Mouse (Mus musculus): ENCODE measurements around the gene Taz. TPM values are rescaled to one million over a fixed set of nuclear protein-coding genes. Genes with fewer than 3 reads are reported as not detected.
A peak's percentile ranks its signal among the peaks of the same experiment; 100 is the strongest.

Gene Taz
- total RNA-seq (2021) (10 to 100 TPM; 56.6 to 74.2 TPM), polyA plus RNA-seq (2012; rRNA removed) (126 and 136 TPM in 2 replicates)
- long read RNA-seq, transcript Taz-204 (9 exons, 1,742 nt): minor isoform, 14 of 108 reads
- long read RNA-seq, transcript Taz-202 (10 exons, 1,786 nt): minor isoform, 6 of 108 reads
- long read RNA-seq, transcript Taz-201 (10 exons, 1,851 nt): major isoform, 36 of 108 reads
- long read RNA-seq, partial matches to known transcripts: 5 of 108 reads
- long read RNA-seq, other reads (novel, unspliced or antisense): 42 of 108 reads

DNA sequence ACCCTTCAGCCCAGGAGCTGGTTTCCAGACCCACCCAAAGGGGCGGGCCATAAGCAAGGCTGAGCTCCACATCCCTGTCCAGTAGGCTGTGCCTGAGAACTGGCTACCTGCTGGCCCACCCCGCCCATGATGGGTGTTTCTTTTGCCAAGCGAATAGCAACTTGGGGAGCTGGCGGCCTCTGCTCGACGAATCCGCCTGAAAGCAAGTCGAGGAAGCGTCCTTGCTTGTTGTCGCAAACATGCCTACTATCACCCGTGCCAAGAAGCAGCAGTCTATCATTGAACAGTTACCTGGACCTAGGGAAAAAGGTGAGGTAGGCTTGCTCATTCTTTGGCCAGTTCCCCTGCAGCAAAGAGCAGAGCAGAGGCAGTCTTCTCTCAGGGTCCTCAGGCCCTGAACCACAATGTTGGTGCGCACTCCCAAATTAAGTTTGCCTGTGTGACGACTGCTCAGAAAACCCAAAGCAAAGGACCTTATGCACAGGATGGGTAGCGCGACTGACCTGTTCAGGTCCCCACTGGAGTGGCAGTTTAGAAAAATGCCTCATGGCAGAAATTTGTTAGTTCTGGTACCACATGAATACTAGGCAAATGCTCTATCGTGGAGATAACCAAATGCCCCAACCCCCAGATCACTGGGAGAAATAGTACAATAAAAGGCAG is at the start of gene Taz, which contains the start of gene Dnase1l1:
Gene Taz (plus strand): TSS at position 181 of the 663 bp plus-strand sequence.
Gene Dnase1l1 (minus strand): TSS at position 606 of the 663 bp plus-strand sequence.
- peak; percentile 91 for DNase-seq

DNA sequence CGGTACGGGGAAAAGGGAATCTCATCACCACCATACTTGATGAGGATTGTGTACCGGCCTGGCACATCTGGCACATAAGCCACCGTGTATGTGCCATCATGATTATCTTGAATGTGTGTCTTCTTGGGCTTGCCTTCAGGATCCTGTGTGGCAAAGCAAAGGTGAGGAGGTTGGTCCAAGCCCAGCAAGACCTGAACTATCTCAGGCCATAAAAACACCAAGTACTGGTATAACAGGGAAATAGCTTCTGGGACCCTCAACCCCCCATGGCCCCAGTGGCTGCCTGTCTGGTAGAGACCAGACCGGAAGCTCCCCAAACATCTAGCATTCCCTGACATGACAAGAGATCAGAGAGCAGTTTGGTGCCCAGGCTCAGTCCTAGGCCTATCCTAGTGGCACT is 48.5 kb upstream of the Taz start:
- DNase-seq: no peak

DNA sequence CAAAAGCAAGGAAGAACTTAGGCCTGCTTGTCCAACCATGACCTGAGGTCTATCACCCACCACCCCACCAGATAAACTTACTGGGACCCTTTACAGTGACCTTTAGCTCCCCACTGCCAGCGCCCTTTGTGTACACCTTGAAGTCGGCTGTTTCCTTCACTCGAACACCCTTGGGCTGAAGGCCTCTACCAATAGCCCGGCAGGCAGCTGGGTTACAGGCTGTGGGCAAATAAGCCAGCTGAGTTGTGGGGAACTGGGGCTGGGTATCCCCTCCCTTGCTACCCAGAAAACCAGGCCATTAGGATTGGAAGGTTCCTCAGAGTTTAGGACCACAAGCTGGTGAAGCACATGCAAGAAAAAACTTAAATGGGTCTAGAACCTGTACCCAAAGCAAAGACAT is 41.4 kb upstream of the Taz start:
- no peak for DNase-seq

DNA sequence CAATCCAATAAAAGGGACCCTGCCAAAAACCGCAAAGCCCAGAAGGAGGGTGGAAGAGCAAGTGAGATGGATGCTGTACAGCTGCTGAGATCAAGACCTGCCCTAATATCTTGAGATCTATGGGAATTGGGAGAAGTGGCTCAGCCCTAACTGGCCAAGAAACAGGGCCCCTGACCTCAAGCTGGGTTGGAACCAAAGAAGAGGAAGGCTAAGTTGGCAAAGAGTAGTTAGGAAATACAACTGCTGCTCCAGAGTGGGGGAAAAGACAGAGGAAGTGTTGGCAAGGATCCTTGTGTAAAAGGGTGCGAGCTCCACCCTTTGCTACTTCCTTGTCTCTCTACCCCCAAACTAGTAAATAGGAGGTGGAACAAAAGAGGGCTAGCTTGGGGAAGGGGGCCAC is 38.3 kb upstream of the Taz start:
- no peak for DNase-seq

- DNase-seq: no peak
Measured at GRCm38 (mm10) chrX:74243807-74244206, 37.9 kb upstream of the Taz start.

- peak; percentile 62 for DNase-seq
Measured at GRCm38 (mm10) chrX:74244614-74245083, 37.1 kb upstream of the Taz start.

- no peak for DNase-seq
Measured at GRCm38 (mm10) chrX:74245107-74245506, 36.6 kb upstream of the Taz start.

DNA sequence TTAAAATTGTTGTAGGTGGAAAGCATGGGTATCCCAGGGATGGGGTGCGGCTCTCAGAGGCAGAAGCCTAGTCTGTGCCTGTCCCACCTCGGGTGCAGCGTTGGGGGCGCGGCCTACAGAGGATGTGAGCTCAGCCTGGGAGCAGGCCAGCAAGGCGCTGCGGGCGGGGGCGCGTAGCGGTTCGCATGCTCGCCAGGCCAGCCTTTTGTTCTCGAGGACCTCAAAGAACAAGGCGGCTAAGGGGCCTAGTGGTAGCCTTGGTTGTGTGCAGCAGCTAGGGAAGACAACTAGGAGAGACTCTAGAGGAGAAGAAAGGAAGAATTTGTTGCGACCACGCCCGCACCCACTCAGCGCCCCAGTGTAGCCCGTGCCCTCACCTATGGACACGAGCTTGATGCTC is 36.0 kb upstream of the Taz start:
- DNase-seq: peak; percentile 80

- DNase-seq: peak; percentile 90
Measured at GRCm38 (mm10) chrX:74246213-74246681, 35.5 kb upstream of the Taz start.

GRCm38 (mm10) chrX:74246693-74247092 is 35.0 kb upstream of the Taz start:
- no peak for DNase-seq

- peak; percentile 60 for DNase-seq
Measured at GRCm38 (mm10) chrX:74248651-74249050, 33.1 kb upstream of the Taz start.

- DNase-seq: peak; percentile 78
Measured at GRCm38 (mm10) chrX:74249615-74250014, 32.1 kb upstream of the Taz start, which contains the start of gene Flna. Flna (minus strand) TSS chrX:74249820.

DNA sequence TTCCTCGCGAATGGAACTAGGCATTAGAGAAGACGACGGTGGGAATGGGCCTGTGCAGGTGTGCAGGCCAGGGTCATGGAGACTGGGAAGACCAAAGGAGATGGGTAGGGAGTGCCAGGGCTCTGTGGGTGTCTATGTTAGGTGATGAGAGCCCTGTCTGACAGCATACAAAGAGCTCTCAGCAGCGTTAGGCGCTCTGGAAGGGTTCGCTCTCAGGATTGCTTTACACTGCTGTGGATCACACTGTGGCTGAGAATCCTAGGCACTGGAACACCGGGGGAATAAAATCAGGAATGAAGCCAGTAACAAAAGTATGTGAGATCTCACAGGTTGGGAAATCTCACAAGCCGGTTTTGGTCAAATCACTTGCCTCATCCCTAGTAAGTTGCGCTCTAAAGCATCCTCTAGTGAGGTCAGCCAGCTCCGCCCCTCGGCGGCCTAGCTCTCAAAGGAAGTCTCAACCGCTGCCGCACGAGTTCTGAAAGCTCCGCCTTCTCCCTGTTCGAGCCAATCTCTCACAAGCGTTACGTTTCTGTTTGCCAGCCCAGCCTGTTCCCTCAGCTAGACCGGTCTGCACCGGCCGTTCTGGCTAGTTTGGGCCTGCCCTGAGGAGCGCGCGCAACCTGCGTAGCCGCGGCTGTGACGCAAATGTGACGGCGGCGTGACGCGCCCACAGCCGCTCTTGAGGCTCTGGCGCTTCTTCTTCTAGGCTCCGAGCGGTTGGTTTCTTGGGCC is 27.4 kb upstream of the Taz start, which contains the start of gene Emd:
Gene Emd (plus strand): TSS at position 535 of the 735 bp plus-strand sequence.
- peak; percentile 92 for DNase-seq

GRCm38 (mm10) chrX:74254888-74255565 is 26.7 kb upstream of the Taz start:
- no peak for DNase-seq

GRCm38 (mm10) chrX:74257746-74258145 is 24.0 kb upstream of the Taz start:
- no peak for DNase-seq

GRCm38 (mm10) chrX:74269736-74270061 is 12.0 kb upstream of the Taz start:
- DNase-seq: no peak

GRCm38 (mm10) chrX:74270062-74270901 is 11.4 kb upstream of the Taz start, which contains the start of gene Rpl10:
Rpl10 (plus strand) TSS chrX:74270812.
- DNase-seq: peak; percentile 92

DNA sequence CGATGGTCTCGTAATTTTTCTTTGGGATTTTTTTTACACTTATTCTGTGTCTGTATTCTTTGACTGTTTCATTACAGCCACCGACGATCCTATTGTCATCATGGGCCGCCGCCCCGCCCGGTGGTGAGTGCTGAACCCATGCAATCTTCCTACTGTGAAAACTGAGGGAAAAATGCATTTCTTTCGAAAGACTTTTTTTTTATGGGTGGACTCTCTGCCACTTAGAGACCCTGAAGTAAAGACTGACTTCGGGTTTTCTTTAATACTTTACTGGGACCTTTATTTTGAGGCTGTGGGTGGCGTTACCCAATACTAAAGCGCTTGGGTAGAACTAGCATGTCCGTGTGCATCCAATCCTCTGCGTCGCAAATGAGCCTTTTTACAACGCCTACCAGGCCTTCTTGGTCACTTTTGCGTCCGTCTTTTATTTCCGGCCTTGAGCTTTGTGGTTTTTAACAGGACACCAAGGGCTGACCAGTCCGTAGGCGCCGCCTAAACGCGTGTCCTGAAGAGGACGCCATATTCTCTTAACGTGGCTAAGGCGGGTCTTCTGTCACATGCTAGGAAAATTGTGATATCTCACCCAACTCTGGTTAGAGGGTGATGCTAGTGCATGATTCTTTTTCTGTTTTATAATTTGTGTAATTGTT is 10.7 kb upstream of the Taz start:
- peak; percentile 46 for DNase-seq

GRCm38 (mm10) chrX:74273422-74274322 is 8.0 kb upstream of the Taz start:
- no peak for DNase-seq

Measured in adrenal gland, adult 2 months (tissue).